Mouse (Mus musculus) urinary bladder, postnatal 25 days (tissue): ENCODE data around the gene Ctsk.
"Not testable (repeated sequence)": the region's sequence is repeated elsewhere in the genome, so short reads cannot be mapped to it uniquely, and the experiment has no call there.

Source experiments
- DNase-seq: peaks from one replicate; pipeline ENCODE4 v3.0.0; 2022; ENCODE audit warnings: low spot score

The Ctsk gene

DNA sequence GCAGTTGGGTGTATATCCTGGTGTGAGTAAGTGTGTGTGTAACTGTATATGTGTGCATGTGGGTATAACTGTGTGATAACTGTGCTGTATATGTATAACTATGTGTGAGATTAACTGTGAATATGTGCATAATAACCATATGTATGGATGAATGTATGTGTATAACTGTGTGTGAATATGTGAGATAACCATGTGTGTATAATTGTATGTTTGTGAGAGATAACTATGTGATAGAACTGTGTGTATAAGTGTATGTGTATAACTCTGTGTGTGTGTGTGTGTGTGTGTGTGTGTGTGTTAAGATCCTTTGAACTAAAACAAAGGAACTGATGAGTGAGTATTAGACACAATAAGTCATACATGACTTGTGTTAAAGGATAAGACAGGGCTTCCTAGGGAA lies 27.1 kb downstream of the Ctsk start:
- no peak for DNase-seq

GRCm38 (mm10) chr3:95526622-95527211 lies 27.7 kb downstream of the Ctsk start, which contains the start of gene Ctss:
Gene Ctss, plus strand, starts transcription at chr3:95526786.
- no peak for DNase-seq

DNA sequence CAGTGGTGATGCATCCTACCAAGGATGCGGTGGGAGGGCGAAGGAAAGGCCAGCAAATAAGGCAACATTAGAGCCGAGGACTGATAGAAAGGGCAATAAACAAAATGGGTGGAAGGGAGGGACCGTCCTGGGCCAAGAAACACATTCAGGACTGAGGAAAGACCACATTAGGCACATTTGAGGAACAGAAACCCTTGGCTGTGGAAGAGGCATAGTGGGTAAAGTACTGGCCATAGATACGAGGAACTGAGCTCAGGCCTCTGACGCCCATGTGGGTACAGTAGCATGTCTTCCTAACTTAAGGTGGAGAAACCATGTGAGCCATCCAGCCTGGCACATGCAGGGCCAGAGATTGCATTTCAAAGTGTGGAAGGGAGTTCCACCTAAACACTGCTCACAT lies 30.8 kb downstream of the Ctsk start:
- no peak for DNase-seq

DNA sequence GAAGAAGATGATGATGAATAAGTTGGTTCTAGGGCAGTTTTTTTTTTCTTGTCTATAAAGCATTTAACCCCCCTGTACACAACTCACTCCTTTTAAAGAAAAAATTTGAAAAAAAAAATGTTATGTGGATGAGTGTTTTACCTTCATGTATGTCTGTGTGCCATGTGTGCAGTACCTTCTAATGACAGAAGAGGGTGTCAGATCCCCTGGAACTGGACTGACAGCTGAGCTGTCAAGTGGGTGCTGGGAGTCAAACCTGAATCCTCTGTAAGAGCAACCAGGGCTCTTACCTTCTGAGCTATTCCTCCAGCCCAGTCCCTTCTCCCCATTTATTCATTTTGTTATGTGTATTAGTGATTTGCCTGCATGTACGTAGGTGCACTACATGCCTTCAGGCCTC lies 32.0 kb downstream of the Ctsk start:
- DNase-seq = no peak

DNA sequence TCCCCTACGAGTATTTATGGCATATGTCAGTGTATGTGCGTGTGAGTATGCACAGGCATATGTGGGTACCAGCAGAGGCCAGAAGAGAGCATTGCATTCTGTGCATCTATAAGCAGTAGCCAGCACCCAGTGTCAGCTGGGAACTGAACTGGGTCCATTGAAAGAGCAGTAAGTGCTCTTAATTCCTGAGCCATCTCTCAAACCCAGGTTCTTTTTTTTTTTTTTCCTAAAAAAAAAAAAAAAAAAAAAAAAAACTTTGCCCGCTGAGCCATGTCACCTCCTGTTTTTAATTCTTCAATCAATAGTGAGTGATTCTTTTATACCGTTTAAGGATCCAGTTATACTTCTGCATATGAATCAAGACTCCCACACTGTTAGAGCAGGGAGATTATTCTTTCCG lies 34.3 kb downstream of the Ctsk start:
- DNase-seq = no peak

DNA sequence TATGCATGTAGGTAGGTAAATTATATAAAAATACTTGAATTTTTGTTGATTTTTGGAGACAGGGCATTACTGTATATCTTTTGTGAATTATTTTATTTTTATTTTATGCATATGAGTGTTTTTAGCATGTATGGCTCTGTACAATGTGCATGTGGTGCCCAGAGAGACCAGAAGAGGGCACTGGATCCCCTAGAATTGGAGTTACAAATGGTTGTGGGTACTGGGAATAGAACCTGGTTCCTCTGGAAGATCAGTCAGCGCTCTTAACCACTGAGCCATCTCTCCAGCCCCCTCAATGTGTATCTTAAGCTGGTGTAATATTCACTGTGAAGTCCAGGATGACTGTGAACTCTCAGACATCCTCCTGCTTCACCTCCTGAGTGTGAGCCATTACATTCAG lies 35.9 kb downstream of the Ctsk start:
- DNase-seq = no peak

DNA sequence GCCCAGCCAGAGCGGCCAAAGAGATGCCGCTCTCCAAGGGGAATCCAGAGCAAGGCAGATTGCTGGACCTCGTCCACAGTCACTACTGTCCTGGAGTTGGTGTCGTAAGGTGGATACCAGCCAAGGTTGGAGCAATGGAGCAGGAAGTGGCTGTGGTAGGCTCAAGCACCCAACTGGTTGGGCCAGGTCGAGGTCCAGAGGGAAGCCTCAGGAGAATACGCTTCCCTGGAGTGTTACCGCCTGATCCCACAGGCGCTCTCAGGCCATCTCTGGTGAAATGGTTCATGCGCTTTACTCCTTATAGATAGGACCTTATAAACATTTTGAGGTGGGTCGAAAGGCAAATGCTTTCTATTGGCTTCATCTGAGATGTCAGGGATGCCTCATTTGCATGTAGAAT lies 39.9 kb downstream of the Ctsk start:
- DNase-seq = no peak

DNA sequence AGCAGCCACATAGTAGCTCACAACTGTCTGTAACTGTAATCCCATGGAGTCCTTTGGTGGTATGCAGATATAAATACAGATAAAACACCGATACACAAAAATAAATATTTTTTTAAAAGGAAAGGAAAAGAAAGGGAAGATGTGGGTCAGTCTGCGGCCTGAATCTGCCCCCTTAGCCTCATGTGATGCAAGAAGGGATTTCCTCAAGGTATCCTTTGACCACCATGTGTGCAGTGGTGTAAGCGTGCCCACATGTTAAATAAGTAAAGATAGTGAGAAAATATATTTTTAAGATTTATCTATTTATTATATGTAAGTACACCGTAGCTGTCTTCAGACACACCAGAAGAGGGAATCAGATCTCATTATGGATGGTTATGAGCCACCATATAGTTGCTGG lies 40.8 kb downstream of the Ctsk start:
- no peak for DNase-seq

- not testable (repeated sequence) for DNase-seq
These were observed 42.1 kb downstream of the Ctsk start for GRCm38 (mm10) chr3:95541186-95541585.

- DNase-seq = no peak
These were observed 43.1 kb downstream of the Ctsk start for GRCm38 (mm10) chr3:95542171-95542570.

DNA sequence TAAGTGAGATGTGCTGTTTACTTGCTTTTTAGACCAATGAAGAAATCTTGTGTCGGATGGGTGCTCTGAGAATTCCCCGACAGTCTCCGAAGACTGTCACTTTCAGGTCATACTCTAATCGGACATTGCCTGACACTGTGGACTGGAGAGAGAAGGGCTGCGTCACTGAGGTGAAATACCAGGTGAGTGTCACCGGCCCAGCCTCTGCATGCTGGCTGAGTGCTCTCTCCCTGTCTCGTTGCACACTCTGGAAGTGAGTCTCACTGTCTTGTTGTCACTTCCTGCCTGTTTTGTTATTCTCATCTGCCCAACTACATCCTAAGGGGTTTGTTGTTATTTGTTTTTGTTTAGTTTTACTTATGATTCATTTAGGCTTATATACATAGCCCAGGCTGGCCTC lies 43.9 kb downstream of the Ctsk start:
- DNase-seq = no peak

DNA sequence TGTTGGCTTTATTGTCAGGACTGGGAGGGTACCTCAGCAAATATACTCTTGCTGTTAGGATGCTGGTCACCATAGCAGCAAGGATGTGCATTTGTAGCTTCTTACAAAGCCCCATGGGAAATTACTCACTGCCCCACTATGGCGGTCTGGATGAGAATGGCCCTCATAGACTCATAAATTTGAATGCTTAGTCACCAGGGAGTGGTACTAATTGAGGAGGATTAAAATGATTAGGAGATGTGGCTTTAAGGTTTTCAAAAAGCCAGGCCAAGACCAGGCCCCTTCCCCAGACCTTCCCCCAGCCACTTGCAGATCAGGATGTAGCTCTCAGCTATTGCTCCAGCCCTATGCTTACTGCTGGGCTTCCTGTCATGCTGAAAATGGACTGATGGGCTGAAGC lies 51.1 kb downstream of the Ctsk start:
- DNase-seq = no peak

- no peak for DNase-seq
These were observed 54.9 kb downstream of the Ctsk start for GRCm38 (mm10) chr3:95553986-95554385.
